Mouse (Mus musculus) small intestine, adult 2 months (tissue): ENCODE measurements around the gene Maml3.

Source experiments
- CTCF ChIP-seq: fragments of 200-500 bp; IDR thresholded peaks from 2 replicates; pipeline ENCODE4 v1.5.1; 2012; ENCODE audit warnings: low read depth, mild to moderate bottlenecking, control low read depth, inconsistent platforms, low read length, moderate library complexity, mixed read lengths; ENCODE audit not compliant: insufficient replicate concordance, insufficient read length; ENCODE audit errors: extremely low read depth
- POLR2A ChIP-seq: fragments of 200-500 bp; IDR thresholded peaks from 2 replicates; pipeline ENCODE4 v1.6.1; 2012; ENCODE audit warnings: low read depth, mild to moderate bottlenecking, control low read depth, inconsistent platforms, low read length, moderate library complexity

DNA sequence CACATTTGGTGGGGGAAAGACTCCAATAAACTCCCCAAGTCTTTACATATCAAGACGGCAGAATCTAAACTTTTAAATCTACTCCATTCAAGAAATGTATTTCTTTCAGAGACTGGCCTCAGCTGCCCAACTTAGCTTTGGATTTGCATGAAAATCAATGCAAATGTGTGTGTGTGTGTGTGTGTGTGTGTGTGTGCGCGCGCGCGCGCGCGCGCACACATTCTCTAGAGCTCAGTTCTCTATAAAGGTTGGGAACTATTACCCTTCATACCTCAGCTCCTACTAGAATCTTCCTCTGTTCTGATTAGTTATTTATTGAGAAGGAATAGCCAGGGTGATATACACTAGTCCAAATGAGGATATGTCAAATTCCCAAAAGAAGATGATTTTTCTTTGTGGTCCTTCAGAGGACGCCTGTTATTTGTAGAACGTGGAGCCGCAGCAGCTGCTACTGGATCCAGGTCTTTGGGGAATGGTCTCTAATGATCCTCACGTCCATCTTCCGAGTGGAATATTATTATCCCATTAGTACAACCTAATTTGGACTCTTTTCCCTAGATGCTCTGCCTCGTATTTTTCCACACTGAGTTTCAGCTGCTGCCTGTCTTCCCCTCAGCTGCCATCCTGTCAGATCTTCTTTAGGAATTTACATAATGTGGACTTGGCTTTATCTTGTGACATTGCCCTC is 372.8 kb downstream of the Maml3 start:
- no peak for TF ChIP-seq CTCF
- no peak for TF ChIP-seq POLR2A
